Mouse (Mus musculus): ENCODE results near the gene Actn3.

Actn3 gene

DNA sequence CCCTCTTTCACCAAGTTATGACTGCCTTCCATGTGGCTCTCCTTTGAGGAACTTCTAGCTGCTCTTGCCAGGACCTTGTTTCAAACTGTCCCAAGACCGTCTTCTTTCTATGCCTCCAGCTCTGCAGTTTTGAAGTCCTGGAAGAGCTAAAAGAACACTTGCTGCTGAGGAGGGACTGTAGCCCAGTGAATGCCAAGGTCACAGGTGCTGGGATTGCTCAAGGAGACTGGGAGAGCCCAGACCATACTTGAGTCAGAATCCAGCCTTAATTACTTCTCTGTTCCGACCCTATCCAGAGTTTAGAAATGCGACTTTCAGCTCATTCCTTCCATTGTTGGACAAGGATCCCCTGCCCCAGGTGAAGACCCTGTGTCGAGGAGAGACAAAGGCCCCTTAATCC lies 21.8 kb downstream of the Actn3 start:
- DNase-seq: no peak

DNA sequence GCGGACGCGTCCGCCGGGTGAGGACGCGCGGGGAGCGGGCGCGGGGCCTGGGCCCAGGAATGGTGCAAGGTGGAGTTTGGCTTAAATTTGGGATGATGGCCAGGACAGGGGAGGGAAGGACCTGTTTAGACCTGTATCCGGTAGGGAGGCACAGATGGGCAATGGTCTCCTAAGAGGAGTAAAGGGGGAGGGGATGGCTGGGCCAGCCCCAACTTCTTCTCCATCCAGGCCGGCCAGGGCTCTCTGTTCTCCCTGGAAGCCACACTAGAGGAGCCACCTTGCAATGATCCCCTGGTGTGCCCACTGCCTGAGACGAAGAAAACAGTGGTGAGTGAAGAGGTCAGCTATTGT lies 22.3 kb downstream of the Actn3 start:
- no peak for DNase-seq

DNA sequence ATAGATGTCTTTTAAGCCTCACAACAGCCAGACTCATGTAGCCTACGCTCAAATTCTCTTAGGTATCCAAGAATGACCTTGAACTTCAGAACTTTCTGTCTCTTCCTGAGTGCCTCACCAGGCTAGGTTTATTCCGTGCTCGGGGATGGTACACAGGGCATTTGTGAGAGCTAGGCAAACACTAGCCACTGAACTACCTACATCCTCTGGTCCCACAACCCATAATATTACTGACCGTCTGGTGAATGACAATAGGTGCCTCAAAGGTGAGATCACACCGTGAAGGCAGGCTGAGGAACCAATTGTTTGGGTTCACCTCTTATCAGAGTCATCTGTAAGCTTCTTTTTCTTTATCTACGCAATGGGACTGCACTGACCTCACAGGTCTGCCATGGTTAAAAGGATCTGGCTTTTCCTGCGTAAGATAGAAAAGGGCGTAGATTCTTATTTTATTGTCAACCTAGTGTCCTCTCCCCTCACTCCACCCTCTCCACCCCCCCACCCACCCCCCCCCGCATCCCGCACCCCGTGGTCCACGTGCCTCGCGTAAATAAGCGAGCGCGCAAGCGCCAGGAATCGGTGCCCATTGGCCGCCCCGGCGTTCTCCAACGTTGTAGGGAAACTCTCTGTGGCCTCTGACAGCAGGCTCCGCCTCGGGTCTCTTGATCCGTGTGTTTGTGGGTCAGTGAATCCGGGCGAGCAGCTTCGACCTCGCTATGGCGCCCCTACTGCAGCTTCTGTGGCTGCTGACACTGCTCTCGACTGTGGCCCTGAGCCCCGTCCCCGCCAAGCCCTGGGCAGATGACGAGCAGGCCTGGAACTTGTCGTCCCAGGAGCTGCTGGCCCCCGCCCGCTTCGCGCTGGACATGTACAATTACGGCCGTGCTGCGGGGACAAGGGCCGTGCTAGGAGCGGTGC lies 22.9 kb downstream of the Actn3 start, which contains the start of gene Ctsf:
Ctsf (plus strand) TSS at position 579 of the 918 bp plus-strand sequence.
- DNase-seq: no peak

DNA sequence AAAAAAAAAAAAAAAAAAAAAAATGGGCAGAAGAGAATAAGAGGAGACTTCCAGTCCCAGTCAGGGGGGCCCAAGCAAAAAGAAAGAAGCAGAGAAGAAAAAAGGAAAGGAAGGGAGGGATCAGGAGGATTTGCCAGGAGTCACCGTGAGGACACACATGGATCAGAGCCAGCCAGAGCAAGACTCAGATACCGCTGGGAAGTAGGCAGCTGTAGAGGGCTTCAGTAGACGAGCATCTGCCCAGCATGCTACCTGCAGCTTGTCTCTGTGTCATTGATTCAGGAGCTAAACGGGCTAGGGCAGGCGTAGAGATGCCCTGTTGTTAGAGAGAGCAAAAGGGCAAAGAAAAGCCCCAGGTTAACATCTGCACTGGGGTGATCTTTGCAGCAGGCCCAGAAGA lies 27.4 kb downstream of the Actn3 start:
- DNase-seq: no peak

DNA sequence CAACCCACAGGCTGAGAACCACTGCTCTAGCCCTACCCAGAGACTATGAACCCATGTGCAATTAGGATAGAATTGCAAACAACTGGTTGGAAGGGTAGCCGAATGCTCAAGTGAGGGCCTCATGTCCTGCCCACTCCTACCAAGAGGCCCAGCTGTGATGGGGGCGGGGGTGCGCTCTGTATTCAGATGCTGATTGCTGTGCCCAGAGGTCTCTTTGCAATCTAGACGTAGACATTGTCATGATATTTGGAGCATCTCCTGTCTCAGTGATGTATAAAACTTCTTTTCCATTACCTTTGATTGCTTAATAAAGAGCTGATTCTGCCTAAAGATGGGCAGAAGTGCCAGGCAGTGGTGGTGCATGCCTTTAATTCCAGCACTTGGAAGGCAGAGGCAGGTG lies 27.9 kb downstream of the Actn3 start:
- DNase-seq: no peak

GRCm38 (mm10) chr19:4847490-4847889 lies 30.2 kb downstream of the Actn3 start:
- DNase-seq: peak; percentile 38

- DNase-seq: no peak
Observed at GRCm38 (mm10) chr19:4845846-4846245, 31.9 kb downstream of the Actn3 start.

DNA sequence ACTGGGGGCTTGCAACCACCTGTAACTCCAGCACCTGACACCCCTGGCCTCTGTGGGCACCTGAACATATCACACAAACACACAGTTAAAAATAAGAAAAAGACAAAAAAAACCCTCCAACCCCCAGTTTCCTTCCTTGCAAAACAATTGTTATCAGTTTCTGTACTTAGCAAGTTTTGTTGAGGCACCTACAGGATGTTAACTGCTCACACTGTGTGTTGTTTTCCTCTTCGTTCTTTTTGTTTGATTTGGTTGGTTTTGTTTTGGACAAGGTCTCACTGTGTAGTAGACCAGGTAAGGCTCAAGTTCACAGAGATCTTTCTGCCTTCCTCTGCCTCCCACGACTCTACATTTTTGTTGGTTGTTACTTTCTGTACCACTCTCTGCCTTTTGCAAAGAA lies 35.1 kb downstream of the Actn3 start:
- no peak for DNase-seq

- no peak for DNase-seq
Observed at GRCm38 (mm10) chr19:4840848-4841247, 36.9 kb downstream of the Actn3 start.

GRCm38 (mm10) chr19:4839149-4839548 lies 38.6 kb downstream of the Actn3 start, which contains the start of the genes Ccs and Ccdc87:
TSS of gene Ccs (minus strand) at chr19:4839332.
TSS of gene Ccdc87 (plus strand) at chr19:4839366.
- peak; percentile 95 for DNase-seq

- no peak for DNase-seq
Observed at GRCm38 (mm10) chr19:4838526-4839140, 39.1 kb downstream of the Actn3 start.

GRCm38 (mm10) chr19:4837049-4837448 lies 40.7 kb downstream of the Actn3 start:
- DNase-seq: no peak

DNA sequence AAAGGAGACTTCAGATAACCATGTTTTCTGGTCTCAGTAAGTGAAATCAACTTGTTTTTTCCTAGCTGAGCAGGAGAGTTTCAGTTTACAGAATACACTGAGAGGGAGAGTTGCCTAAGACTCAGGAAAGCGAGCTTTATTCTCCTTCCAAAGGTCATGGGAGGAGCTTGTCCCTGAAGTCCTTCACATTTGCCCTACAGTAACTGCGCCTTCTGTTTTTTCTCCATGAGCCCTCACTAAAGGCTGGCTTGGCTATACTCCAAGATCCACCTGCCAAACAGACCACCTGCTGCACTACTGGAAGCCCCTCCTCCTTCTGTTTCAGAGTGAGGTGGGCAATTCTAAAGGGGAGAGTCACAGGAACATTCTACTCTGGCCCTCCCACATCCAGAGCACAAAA lies 41.6 kb downstream of the Actn3 start:
- DNase-seq: no peak

DNA sequence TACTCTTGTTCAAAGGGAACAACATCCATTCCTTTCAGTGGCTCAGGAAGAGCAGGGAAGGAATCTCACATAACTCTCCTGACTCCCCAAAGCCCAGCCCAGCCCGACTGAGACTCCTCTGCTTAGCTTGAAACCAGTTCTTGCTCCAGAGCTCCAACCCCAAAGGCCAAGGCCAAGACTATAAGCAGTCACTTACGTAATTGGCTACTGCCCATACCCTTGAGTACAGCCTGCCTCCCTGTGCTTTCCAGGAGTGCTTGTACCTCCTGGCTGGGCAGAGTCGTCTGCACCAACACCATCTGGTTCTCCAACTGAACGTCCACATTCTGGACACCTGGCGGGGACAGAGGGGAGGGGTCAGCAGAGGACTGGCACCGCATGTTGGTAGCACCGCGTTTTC lies 43.7 kb downstream of the Actn3 start:
- DNase-seq: no peak

GRCm38 (mm10) chr19:4829156-4829555 lies 48.6 kb downstream of the Actn3 start:
- DNase-seq: no peak

DNA sequence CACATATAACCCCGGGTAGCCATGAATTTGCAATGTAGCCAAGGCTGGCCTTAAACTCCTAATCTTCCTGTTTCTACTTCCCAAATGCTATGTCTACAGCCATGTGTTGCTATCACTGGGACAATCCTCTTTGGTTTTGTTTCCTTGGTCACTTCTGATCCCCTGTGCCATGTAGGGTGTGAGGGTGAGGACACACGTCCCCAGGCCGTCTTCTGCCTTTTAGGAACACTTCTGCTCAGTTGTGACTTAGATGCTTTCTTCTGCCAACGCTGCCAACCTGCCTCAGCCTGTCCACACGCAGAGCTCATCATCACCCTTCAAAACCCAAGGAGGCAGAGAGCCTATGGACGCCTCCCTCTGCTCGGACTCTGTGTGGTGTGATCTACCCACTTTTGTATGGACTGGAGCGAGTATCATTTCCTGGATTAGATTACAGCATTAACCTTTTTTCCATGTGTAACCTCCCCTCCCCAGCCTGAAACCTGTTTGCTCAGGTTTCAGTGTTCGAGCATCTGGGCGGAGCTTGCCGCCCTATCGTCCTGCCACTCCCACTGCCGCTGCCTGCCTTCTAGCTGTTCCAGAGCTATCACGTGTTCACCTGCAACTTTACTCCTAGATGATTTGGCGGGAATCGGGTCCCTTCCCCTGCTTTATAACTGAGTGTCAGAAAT lies 49.1 kb downstream of the Actn3 start:
- no peak for DNase-seq

- no peak for DNase-seq
Observed at GRCm38 (mm10) chr19:4820678-4821303, 56.9 kb downstream of the Actn3 start.

DNA sequence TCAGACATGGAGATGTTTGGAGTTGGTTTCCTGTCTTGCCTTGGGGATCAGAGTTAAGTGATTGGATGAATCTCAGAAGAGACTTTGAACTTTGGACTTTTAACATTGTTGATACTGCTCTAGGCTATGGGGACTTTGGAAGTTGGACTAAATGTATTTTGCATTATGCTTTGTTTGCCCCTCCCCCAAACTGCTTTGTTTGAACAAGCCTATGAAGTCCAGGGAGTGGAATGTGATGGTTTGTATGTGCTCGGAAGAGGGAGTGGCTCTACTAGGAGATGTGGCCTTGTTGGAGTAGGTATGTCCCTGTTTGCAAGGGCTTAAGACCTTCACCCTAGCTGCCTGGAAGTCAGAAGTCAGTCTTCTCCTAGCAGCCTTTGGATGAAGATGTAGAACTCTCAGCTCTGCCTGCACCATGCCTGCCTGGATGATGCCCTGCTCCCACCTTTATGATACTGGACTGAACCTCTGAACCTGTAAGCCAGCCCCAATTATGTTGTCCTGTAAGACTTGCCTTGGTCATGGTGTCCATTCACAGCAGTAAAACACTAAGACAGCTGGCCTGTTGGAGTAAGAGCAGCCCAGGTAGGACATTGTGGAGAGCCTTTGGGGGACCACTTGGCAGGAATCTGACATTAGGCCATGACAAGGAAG lies 60.4 kb downstream of the Actn3 start:
- DNase-seq: no peak

DNA sequence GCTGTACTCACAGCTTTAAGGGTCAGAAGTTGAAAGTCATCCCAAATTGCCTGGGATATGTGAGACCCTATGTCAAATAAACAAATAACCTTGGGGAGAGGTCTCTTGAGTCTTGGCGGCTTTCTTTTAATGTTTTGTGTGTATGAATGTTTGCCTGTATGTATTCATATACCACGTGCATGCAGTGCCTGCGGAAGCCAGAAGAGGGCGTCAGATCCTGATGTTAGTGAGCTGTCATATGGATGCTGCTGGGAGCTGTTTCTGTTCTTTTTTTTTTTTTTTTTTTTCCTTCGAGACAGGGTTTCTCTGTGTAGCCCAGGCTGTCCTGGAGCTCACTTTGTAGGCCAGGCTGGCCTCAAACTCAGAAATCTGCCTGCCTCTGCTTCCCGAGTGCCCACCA lies 64.7 kb downstream of the Actn3 start:
- peak; percentile 52 for DNase-seq

GRCm38 (mm10) chr19:4812334-4812949 lies 65.3 kb downstream of the Actn3 start:
- DNase-seq: peak; percentile 26

DNA sequence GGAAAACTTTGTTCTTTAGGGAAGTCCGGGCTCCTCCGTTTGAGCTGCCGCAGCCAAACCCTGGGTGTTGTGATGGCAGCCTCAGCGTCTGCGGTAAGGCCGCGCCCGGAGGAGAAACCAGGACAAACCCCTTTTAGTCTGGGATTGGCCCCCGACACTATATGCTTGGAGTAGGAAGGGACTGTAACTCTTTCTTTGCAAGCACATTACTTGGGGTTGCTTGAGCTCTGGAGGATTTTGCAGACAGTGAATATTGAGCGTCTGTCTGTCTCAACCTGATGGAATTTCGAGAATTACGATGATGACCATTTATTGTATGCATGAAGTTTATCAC lies 65.8 kb downstream of the Actn3 start:
- DNase-seq: no peak

Data from thymus, postnatal 14 days (tissue).